Mouse (Mus musculus) 3T3-L1 (cell line): Measurements from ENCODE around the gene Ddc.
A peak's percentile ranks its signal among the peaks of the same experiment; 100 is the strongest.

Source experiments
- DNase-seq: peaks from one replicate; pipeline ENCODE4 v3.0.0-alpha.2; 2015; ENCODE audit warnings: low read depth, low spot score

Ddc gene

GRCm38 (mm10) chr11:11877891-11878277 is 20.1 kb downstream of the Ddc start:
- DNase-seq = peak; percentile 21

GRCm38 (mm10) chr11:11876366-11876765 is 21.6 kb downstream of the Ddc start:
- no peak for DNase-seq

- DNase-seq = no peak
These were observed 22.7 kb downstream of the Ddc start for GRCm38 (mm10) chr11:11875230-11875629.

GRCm38 (mm10) chr11:11873023-11873908 is 24.7 kb downstream of the Ddc start:
- no peak for DNase-seq

GRCm38 (mm10) chr11:11872140-11872795 is 25.7 kb downstream of the Ddc start:
- peak; percentile 49 for DNase-seq

GRCm38 (mm10) chr11:11871197-11871813 is 26.6 kb downstream of the Ddc start:
- DNase-seq = peak; percentile 50

GRCm38 (mm10) chr11:11867971-11868481 is 29.9 kb downstream of the Ddc start:
- DNase-seq = no peak

GRCm38 (mm10) chr11:11866696-11867095 is 31.2 kb downstream of the Ddc start:
- DNase-seq = peak; percentile 51

- no peak for DNase-seq
These were observed 32.8 kb downstream of the Ddc start for GRCm38 (mm10) chr11:11865128-11865527.

- no peak for DNase-seq
These were observed 33.4 kb downstream of the Ddc start for GRCm38 (mm10) chr11:11864446-11865101.

- peak; percentile 72 for DNase-seq
These were observed 35.4 kb downstream of the Ddc start for GRCm38 (mm10) chr11:11862502-11862901.

GRCm38 (mm10) chr11:11856959-11857358 is 41.0 kb downstream of the Ddc start:
- DNase-seq = no peak

- DNase-seq = no peak
These were observed 42.2 kb downstream of the Ddc start for GRCm38 (mm10) chr11:11855685-11856131.

- no peak for DNase-seq
These were observed 42.8 kb downstream of the Ddc start for GRCm38 (mm10) chr11:11855061-11855672.

- peak; percentile 76 for DNase-seq
These were observed 44.0 kb downstream of the Ddc start for GRCm38 (mm10) chr11:11853731-11854461.

GRCm38 (mm10) chr11:11851957-11852505 is 45.9 kb downstream of the Ddc start:
- no peak for DNase-seq

- DNase-seq = no peak
These were observed 47.3 kb downstream of the Ddc start for GRCm38 (mm10) chr11:11850476-11851267.

- DNase-seq = peak; percentile 81
These were observed 48.2 kb downstream of the Ddc start for GRCm38 (mm10) chr11:11849513-11850311.
